Mouse (Mus musculus) MEL (cell line): ENCODE results near the gene Naa60. TPM values are rescaled to one million over a fixed set of nuclear protein-coding genes. Genes with fewer than 3 reads are reported as not detected.
"Not testable (repeated sequence)": the region's sequence is repeated elsewhere in the genome, so short reads cannot be mapped to it uniquely, and the experiment has no call there.

Experiments used
- DNase-seq: peaks from one replicate; pipeline ENCODE4 v3.0.0; 2011; ENCODE audit warnings: low read depth, low spot score
- H3K27ac ChIP-seq: 2 replicates; pipeline ENCODE4 v1.5.1; 2012; ENCODE audit warnings: low read depth, mild to moderate bottlenecking, control low read depth, low read length, moderate library complexity; ENCODE audit not compliant: control insufficient read depth
- H3K27me3 ChIP-seq, 2 experiments: fragments of 150-350 bp in 1 of 2; sonication (generic) in 1 of 2; 2 replicates each; pipeline ENCODE4 v1.6.1; 2012; ENCODE audit warnings: low read length in 2 of 2, mild to moderate bottlenecking in 2 of 2, improper control_type of control experiment in 1 of 2, moderate library complexity in 1 of 2; ENCODE audit not compliant: insufficient read depth in 2 of 2, control insufficient read depth in 1 of 2
- H3K36me3 ChIP-seq, 2 experiments: 2 replicates each; pipeline ENCODE4 v1.6.1; 2012 to 2014; ENCODE audit warnings: low read length in 2 of 2, improper control_type of control experiment in 1 of 2, inconsistent platforms in 1 of 2, mild to moderate bottlenecking in 1 of 2; ENCODE audit not compliant: insufficient read depth in 2 of 2, control insufficient read depth in 1 of 2
- H3K4me1 ChIP-seq, 2 experiments: fragments of 150-350 bp in 1 of 2; sonication (generic) in 1 of 2; 2 replicates each; pipeline ENCODE4 v1.6.1; 2012; ENCODE audit warnings: low read length in 2 of 2, improper control_type of control experiment in 1 of 2, mild to moderate bottlenecking in 1 of 2; ENCODE audit not compliant: insufficient read depth in 2 of 2, control insufficient read depth in 1 of 2
- H3K4me3 ChIP-seq, 2 experiments: fragments of 150-350 bp in 1 of 2; sonication (generic) in 1 of 2; 2 replicates each; pipeline ENCODE4 v1.5.1; 2012; ENCODE audit warnings: low read depth in 2 of 2, low read length in 2 of 2, mild to moderate bottlenecking in 2 of 2, moderate library complexity in 2 of 2, control low read depth in 1 of 2, improper control_type of control experiment in 1 of 2; ENCODE audit not compliant: control insufficient read depth in 1 of 2, insufficient read depth in 1 of 2
- H3K79me2 ChIP-seq: 2 replicates; pipeline ENCODE4 v1.6.1; 2012; ENCODE audit warnings: mild to moderate bottlenecking, low read length, moderate library complexity; ENCODE audit not compliant: control insufficient read depth, poor library complexity, insufficient read depth
- H3K9ac ChIP-seq: 2 replicates; pipeline ENCODE4 v1.6.1; 2012; ENCODE audit warnings: low read depth, mild to moderate bottlenecking, control low read depth, low read length, moderate library complexity; ENCODE audit not compliant: control insufficient read depth, poor library complexity, severe bottlenecking
- H3K9me3 ChIP-seq: fragments of 150-350 bp; sonication (generic); replicated peaks from 2 replicates; pipeline ENCODE4 v1.6.1; 2012; ENCODE audit warnings: mild to moderate bottlenecking, low read length, improper control_type of control experiment, moderate library complexity; ENCODE audit not compliant: insufficient read depth
- BHLHE40 ChIP-seq: IDR thresholded peaks from 2 replicates; pipeline ENCODE4 v1.6.1; 2012; ENCODE audit warnings: low read depth, mild to moderate bottlenecking, inconsistent platforms, low read length, improper control_type of control experiment, borderline replicate concordance
- CHD1 ChIP-seq: IDR thresholded peaks from 2 replicates; pipeline ENCODE4 v1.6.1; 2012; ENCODE audit warnings: low read depth, mild to moderate bottlenecking, inconsistent platforms, low read length, improper control_type of control experiment
- CTCF ChIP-seq, 3 experiments: IDR thresholded peaks in 2 of 3; conservative IDR thresholded peaks in 1 of 3; 2 replicates each; pipeline ENCODE4 v1.5.1; 2011 to 2012; ENCODE audit warnings: low read length in 3 of 3, low read depth in 2 of 3, mild to moderate bottlenecking in 2 of 3, improper control_type of control experiment in 1 of 3, inconsistent platforms in 1 of 3, mixed read lengths in 1 of 3, moderate library complexity in 1 of 3; ENCODE audit not compliant: control insufficient read depth in 1 of 3, insufficient read depth in 1 of 3, poor library complexity in 1 of 3, severe bottlenecking in 1 of 3
- GABPA ChIP-seq: IDR thresholded peaks from 2 replicates; pipeline ENCODE4 v1.6.1; 2012; ENCODE audit warnings: low read depth, mild to moderate bottlenecking, inconsistent platforms, low read length, improper control_type of control experiment, moderate library complexity
- GATA1 ChIP-seq: IDR thresholded peaks from 2 replicates; pipeline ENCODE4 v1.6.1; 2011; ENCODE audit warnings: low read depth, low read length, improper control_type of control experiment
- HCFC1 ChIP-seq: IDR thresholded peaks from 2 replicates; pipeline ENCODE4 v1.6.1; 2012; ENCODE audit warnings: low read depth, mild to moderate bottlenecking, inconsistent platforms, low read length, improper control_type of control experiment, moderate library complexity
- JUND ChIP-seq: IDR thresholded peaks from 2 replicates; pipeline ENCODE4 v1.6.1; 2011; ENCODE audit warnings: low read depth, mild to moderate bottlenecking, improper control_type of control experiment, low read length
- MAX ChIP-seq: IDR thresholded peaks from 2 replicates; pipeline ENCODE4 v1.6.1; 2011; ENCODE audit warnings: low read length, improper control_type of control experiment
- MAZ ChIP-seq: IDR thresholded peaks from 2 replicates; pipeline ENCODE4 v1.6.1; 2012; ENCODE audit warnings: low read depth, mild to moderate bottlenecking, inconsistent platforms, low read length, improper control_type of control experiment
- MXI1 ChIP-seq: IDR thresholded peaks from 2 replicates; pipeline ENCODE4 v1.6.1; 2011; ENCODE audit warnings: mild to moderate bottlenecking, low read depth, low read length, improper control_type of control experiment
- MYB ChIP-seq: IDR thresholded peaks from 2 replicates; pipeline ENCODE4 v1.6.1; 2011; ENCODE audit warnings: mild to moderate bottlenecking, low read depth, low read length, improper control_type of control experiment
- POLR2AphosphoS2 ChIP-seq: IDR thresholded peaks from 2 replicates; pipeline ENCODE4 v1.6.1; 2011; ENCODE audit warnings: low read length, improper control_type of control experiment
- RAD21 ChIP-seq: IDR thresholded peaks from 2 replicates; pipeline ENCODE4 v1.6.1; 2011; ENCODE audit warnings: mild to moderate bottlenecking, low read depth, low read length, improper control_type of control experiment
- RCOR1 ChIP-seq: IDR thresholded peaks from 2 replicates; pipeline ENCODE4 v1.6.1; 2012; ENCODE audit warnings: low read depth, mild to moderate bottlenecking, inconsistent platforms, low read length, improper control_type of control experiment
- SMC3 ChIP-seq: IDR thresholded peaks from 2 replicates; pipeline ENCODE4 v1.6.1; 2011; ENCODE audit warnings: low read depth, low read length, improper control_type of control experiment
- TAL1 ChIP-seq: IDR thresholded peaks from 2 replicates; pipeline ENCODE4 v1.6.1; 2012; ENCODE audit warnings: mild to moderate bottlenecking, inconsistent platforms, low read length, moderate library complexity, mixed read lengths
- TBP ChIP-seq: IDR thresholded peaks from 2 replicates; pipeline ENCODE4 v1.8.0; 2011; ENCODE audit warnings: low read depth, low read length, improper control_type of control experiment
- UBTF ChIP-seq: IDR thresholded peaks from 2 replicates; pipeline ENCODE4 v1.6.1; 2012; ENCODE audit warnings: low read depth, mild to moderate bottlenecking, inconsistent platforms, low read length, improper control_type of control experiment, moderate library complexity, borderline replicate concordance; ENCODE audit not compliant: insufficient read depth
- USF2 ChIP-seq, 2 experiments: IDR thresholded peaks; 2 replicates each; pipeline ENCODE4 v1.6.1; 2011 to 2012; ENCODE audit warnings: improper control_type of control experiment in 2 of 2, low read length in 2 of 2, borderline replicate concordance in 1 of 2, inconsistent platforms in 1 of 2, low read depth in 1 of 2, mild to moderate bottlenecking in 1 of 2; ENCODE audit not compliant: insufficient read depth in 1 of 2
- ZC3H11A ChIP-seq: IDR thresholded peaks from 2 replicates; pipeline ENCODE4 v1.6.1; 2012; ENCODE audit warnings: low read depth, mild to moderate bottlenecking, inconsistent platforms, low read length, improper control_type of control experiment
- ZKSCAN1 ChIP-seq: IDR thresholded peaks from 2 replicates; pipeline ENCODE4 v1.6.1; 2012; ENCODE audit warnings: low read depth, mild to moderate bottlenecking, inconsistent platforms, low read length, improper control_type of control experiment, moderate library complexity
- ZMIZ1 ChIP-seq: IDR thresholded peaks from 2 replicates; pipeline ENCODE4 v1.6.1; 2012; ENCODE audit warnings: low read depth, mild to moderate bottlenecking, inconsistent platforms, low read length, improper control_type of control experiment, moderate library complexity
- ZNF384 ChIP-seq: IDR thresholded peaks from 2 replicates; pipeline ENCODE4 v1.6.1; 2012; ENCODE audit warnings: low read depth, mild to moderate bottlenecking, inconsistent platforms, low read length, improper control_type of control experiment
- polyA plus RNA-seq, 2 experiments: library from polyadenylated mRNA; stranded (reverse) in 1 of 2; unstranded in 1 of 2; fragments of >175 nt in 1 of 2; fragments of >200 nt in 1 of 2; gene quantifications; 2 replicates each; pipeline versions ENCODE4 v1.2.1 to v1.2.4; 2012; ENCODE audit warnings: low replicate concordance in 2 of 2, low read depth in 1 of 2; ENCODE audit not compliant: insufficient read length in 2 of 2, insufficient read depth in 1 of 2, missing spikeins in 1 of 2
- total RNA-seq: library from RNA; depleted of rRNA; stranded (reverse); fragments of 300-350 nt; gene quantifications from 2 replicates; pipeline ENCODE4 v1.2.3, GENCODE M21; 2012

The Naa60 gene
- total and polyA plus RNA-seq, 3 experiments, result 28.0 to 67.5 TPM; not detected in 1

DNA sequence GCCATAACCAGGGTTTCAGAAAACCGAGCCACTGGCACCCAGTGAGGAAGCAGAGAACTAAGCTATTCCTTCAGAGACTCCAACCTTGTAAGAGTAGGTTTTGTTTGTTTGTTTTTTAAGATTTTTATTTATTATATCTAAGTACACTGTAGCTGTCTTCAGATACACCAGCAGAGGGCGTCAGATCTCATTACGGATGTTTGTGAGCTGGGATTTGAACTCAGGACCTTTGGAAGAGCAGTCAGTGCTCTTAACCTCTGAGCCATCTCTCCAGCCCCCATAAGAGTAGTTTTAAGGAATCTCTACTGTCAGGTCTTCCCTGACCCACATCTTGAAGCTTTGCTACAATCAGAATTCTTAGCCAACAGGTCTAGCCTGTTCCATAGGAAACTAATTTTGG is 23.8 kb upstream of the Naa60 start:
- H3K4me1 ChIP-seq, result no peaks in the 10 kb centered on the region; a peak in 1 of 4 replicates
- H3K79me2 ChIP-seq, result no peaks in the 10 kb centered on the region
- H3K9me3 ChIP-seq, result no peaks in the 10 kb centered on the region
- TF ChIP-seq JUND (no peak), MYB (no peak), CTCF (IDR thresholded peaks at IDR 0.05 in 2 of 3, conservative IDR thresholded peaks at IDR 0.05 in 1 of 3; ENCODE audit: control insufficient read depth in 1 of 3, insufficient read depth in 1 of 3, low read depth in 2 of 3, low read length in 3 of 3, poor library complexity in 1 of 3, severe bottlenecking in 1 of 3) (peak in 2 of 3 experiments; percentile 6 to 36; a peak in 3 of 6 replicates), MAZ (no peak), HCFC1 (no peak), MXI1 (no peak), RCOR1 (no peak), ZMIZ1 (no peak), CHD1 (no peak), ZC3H11A (no peak), TBP (peak; percentile 32; the same call in 1 of the 2 replicates), UBTF (no peak), POLR2AphosphoS2 (no peak), TAL1 (no peak), BHLHE40 (no peak), GABPA (no peak), ZNF384 (no peak), MAX (no peak), ZKSCAN1 (no peak), RAD21 (peak; percentile 6), GATA1 (no peak), SMC3 (peak; percentile 31), USF2 (IDR thresholded peaks at IDR 0.05; ENCODE audit: borderline replicate concordance in 1 of 2, insufficient read depth in 1 of 2, low read depth in 1 of 2, low read length in 2 of 2) (no peak)
- H3K27ac ChIP-seq, result no peak overlapping the region
- no peak overlapping the region for H3K4me3 ChIP-seq
- no peaks in the 10 kb centered on the region for H3K27me3 ChIP-seq
- no peaks in the 10 kb centered on the region; a peak in 1 of 4 replicates for H3K36me3 ChIP-seq
- peak; percentile 33 for DNase-seq
- no peak overlapping the region for H3K9ac ChIP-seq

DNA sequence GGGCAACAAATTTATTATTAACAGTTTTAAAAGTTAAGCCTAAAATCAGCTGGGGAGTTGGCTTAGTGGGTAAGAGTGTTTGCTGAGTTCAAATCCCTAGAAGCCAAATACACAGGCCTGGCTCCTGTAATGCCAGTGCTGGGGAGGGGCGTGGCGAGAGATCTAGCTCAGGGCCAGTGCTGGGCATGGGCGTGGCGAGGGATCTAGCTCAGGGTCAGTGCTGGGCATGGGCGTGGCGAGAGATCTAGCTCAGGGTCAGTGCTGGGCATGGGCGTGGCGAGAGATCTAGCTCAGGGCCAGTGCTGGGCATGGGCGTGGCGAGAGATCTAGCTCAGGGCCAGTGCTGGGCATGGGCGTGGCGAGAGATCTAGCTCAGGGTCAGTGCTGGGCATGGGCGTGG is 20.9 kb upstream of the Naa60 start:
- DNase-seq, H3K4me3 ChIP-seq, H3K9ac ChIP-seq, H3K36me3 ChIP-seq, H3K27ac ChIP-seq, H3K9me3 ChIP-seq, H3K79me2 ChIP-seq, H3K4me1 ChIP-seq, H3K27me3 ChIP-seq: not testable (repeated sequence)
